Mouse (Mus musculus) heart, postnatal 0 days (tissue): ENCODE data around the gene Phospho1. TPM values are rescaled to one million over a fixed set of nuclear protein-coding genes. Genes with fewer than 3 reads are reported as not detected.

Experiments used
- ATAC-seq: fragments of 200-750 bp; cut with Nextera tagmentation; 2 replicates; pipeline ENCODE4 v1.8.0; 2017; ENCODE audit warnings: low read depth, moderate number of reproducible peaks, moderate library complexity; ENCODE audit not compliant: insufficient read depth
- DNase-seq: peaks from one replicate; pipeline ENCODE4 v3.0.0-alpha.2; 2016; ENCODE audit warnings: low spot score
- H3K27ac ChIP-seq: fragments of 300-500 bp; sonication (generic); 2 replicates; pipeline ENCODE4 v1.5.1; 2014; ENCODE audit warnings: low read depth, mild to moderate bottlenecking
- H3K27me3 ChIP-seq: fragments of 300-500 bp; sonication (generic); 2 replicates; pipeline ENCODE4 v1.6.1; 2014; ENCODE audit warnings: low read length, mixed read lengths; ENCODE audit not compliant: control insufficient read depth, insufficient read depth
- H3K36me3 ChIP-seq: fragments of 300-500 bp; sonication (generic); replicated peaks from 2 replicates; pipeline ENCODE4 v1.6.1; 2014; ENCODE audit warnings: low read length, mixed read lengths; ENCODE audit not compliant: control insufficient read depth, insufficient read depth
- H3K4me1 ChIP-seq: fragments of 300-500 bp; sonication (generic); 2 replicates; pipeline ENCODE4 v1.6.1; 2014; ENCODE audit warnings: antibody characterized with exemption; ENCODE audit not compliant: control insufficient read depth, insufficient read depth
- H3K4me2 ChIP-seq: fragments of 300-500 bp; sonication (generic); 2 replicates; pipeline ENCODE4 v1.6.1; 2014; ENCODE audit warnings: low read depth, mild to moderate bottlenecking, low read length, moderate library complexity
- H3K4me3 ChIP-seq: fragments of 300-500 bp; sonication (generic); 2 replicates; pipeline ENCODE4 v1.5.1; 2014; ENCODE audit warnings: low read depth, low read length
- H3K9ac ChIP-seq: fragments of 300-500 bp; sonication (generic); replicated peaks from 2 replicates; pipeline ENCODE4 v1.6.1; 2014; ENCODE audit warnings: low read depth, low read length, mixed read lengths
- H3K9me3 ChIP-seq: fragments of 300-500 bp; sonication (generic); replicated peaks from 2 replicates; pipeline ENCODE4 v1.6.1; 2016; ENCODE audit warnings: low read length; ENCODE audit not compliant: control insufficient read depth
- CTCF ChIP-seq: IDR thresholded peaks from 2 replicates; pipeline ENCODE4 v1.5.1; 2016; ENCODE audit warnings: antibody characterized with exemption, control low read depth, low read depth
- EP300 ChIP-seq: IDR thresholded peaks from 2 replicates; pipeline ENCODE4 v1.6.1; 2016; ENCODE audit warnings: antibody characterized with exemption, low read depth
- WGBS: fragments of 180-500 bp; shearing (Covaris S2); extraction: QIAGEN DNeasy Blood & Tissue Kit; methylation state at CpG from one replicate; pipeline ENCODE4 v1.1.7; 2014; 5-methylcytosine and 5-hydroxymethylcytosine counted together
- polyA plus RNA-seq: library from polyadenylated mRNA; unstranded; fragments of >200 nt; fragmentation: Nextera tagmentation; extraction: Ambion mirVana; gene quantifications from 2 replicates; pipeline ENCODE4 v1.2.1, GENCODE M21; 2015
- total RNA-seq: library from RNA; depleted of rRNA; stranded (reverse); fragments of >200 nt; gene quantifications from 2 replicates; pipeline ENCODE4 v1.2.3, GENCODE M21; 2014; ENCODE audit warnings: low replicate concordance; rRNA removed

The Phospho1 gene
- total RNA-seq (45.0 and 46.6 TPM in 2 replicates), polyA plus RNA-seq (6.7 and 7.9 TPM in 2 replicates)

GRCm38 (mm10) chr11:95824071-95824876 lies at the start of gene Phospho1:
Gene Phospho1 (plus strand): TSS chr11:95824499.
- no peaks in the 10 kb centered on the region for H3K27me3 ChIP-seq
- DNase-seq (peak; percentile 87), ATAC-seq (peak; percentile 95)
- H3K4me3 ChIP-seq: peak within 1 kb of the TSS; percentile 58
- H3K4me1 ChIP-seq: peaks cover 7% of the 10 kb centered on the region
- H3K9ac ChIP-seq: peak within 1 kb of the TSS; percentile 57
- H3K36me3 ChIP-seq: no peaks in the 10 kb centered on the region
- H3K4me2 ChIP-seq: peak within 1 kb of the TSS; percentile 80
- TF ChIP-seq EP300: no peak
- no peak for TF ChIP-seq CTCF
- WGBS: under 1% methylated on average over 73 of the region's 78 CpGs
- H3K9me3 ChIP-seq: no peaks in the 10 kb centered on the region
- peak within 1 kb of the TSS; percentile 80 for H3K27ac ChIP-seq

DNA sequence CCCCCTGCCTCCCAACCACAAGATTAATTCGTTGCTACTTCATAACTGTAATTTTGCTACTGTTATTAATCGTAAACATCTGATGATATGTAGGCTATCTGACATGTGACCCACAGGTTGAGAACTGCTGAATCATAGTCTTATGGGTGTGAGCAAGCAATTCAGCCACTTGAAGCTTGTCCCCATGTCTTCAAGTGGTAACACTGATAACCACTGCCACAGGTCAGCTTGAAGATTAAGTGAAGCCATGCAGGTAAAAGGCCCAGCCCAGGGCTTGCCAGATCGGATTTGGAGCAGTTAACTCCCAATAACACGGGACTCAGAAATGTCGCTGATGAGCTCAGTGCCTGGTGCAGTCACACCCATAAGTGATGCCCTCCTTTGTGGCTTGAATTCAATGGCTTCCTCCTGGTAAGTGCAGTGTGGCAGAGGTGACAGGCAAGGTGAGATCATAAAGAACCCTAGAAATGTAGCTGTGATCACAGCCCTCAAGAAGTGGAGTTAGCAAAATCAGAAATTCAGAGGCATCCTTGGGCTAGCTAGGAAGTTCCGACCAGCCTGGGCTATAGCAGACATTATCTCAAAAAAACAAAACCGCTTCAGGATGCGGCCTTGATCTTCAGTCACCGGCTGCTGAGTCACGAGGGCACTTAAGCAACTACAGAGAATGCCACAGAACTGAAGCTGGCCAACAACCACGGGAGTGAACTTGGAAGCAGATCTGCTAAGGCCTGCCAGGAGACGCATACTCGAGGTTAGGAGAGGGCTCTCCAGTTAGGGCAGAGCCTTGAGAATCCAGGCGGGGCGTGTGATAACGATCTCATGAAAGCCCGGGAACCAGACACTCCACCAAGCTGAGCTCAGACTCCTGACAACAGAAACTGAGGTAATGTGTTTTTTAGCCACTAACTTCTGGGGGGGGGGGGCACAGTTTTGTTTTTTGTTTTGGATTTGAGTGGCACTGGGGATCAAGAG lies 46.7 kb upstream of the Phospho1 start:
- Histone ChIP-seq H3K4me2 (no peak overlapping the region), H3K9me3 (no peaks in the 10 kb centered on the region), H3K27me3 (no peaks in the 10 kb centered on the region), H3K9ac (no peak overlapping the region), H3K4me1 (peaks cover 13% of the 10 kb centered on the region), H3K27ac (peak overlapping the region; percentile 1; the same call in 1 of the 2 replicates), H3K4me3 (no peak overlapping the region), H3K36me3 (no peaks in the 10 kb centered on the region)
- DNase-seq (peak; percentile 20), ATAC-seq (no peak)
- no peak for TF ChIP-seq CTCF
- TF ChIP-seq EP300: no peak
- 33% methylated on average over 17 of the region's 17 CpGs for WGBS

DNA sequence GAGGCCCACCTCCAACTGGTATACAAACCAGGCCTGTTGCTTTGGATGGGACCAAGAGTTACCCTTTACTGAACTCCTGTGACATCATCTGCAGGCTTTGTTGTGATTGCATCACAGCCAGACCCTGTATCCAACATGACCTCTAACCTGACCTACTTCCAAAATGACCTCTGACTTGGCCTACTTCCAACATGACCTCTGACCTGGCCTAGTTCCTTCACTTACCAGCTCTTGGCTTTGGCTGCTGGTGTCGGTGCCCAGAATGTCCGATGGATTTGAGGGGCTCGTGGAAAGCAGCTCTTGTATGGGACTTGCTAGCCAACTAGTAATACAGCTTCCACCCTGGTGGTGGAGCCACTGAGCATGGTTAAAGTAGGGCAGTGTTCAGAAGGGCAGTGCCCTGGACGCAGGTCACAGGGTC lies 45.5 kb upstream of the Phospho1 start:
- ATAC-seq: no peak
- no peak for DNase-seq

DNA sequence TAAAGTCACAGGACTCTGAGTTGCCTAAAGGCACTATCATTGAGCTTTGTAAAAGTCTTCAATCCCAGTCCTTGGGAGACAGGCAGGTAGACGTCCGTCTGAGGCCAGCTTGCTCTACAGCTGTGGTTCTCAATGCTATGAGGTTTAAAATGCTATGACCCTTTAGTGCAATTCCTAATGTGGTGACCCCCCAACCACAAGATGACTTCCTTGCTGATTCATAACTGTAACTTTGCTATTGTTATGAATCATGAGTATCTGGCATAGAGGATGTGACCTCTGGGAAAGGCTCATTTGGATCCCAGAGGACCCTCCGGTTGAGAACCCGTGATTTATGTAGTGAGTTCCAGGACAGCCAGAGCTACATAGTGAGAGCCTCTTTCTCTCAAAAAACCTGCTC lies 44.9 kb upstream of the Phospho1 start:
- Histone ChIP-seq H3K9ac (no peak overlapping the region), H3K36me3 (no peaks in the 10 kb centered on the region), H3K27ac (no peak overlapping the region), H3K9me3 (no peaks in the 10 kb centered on the region), H3K27me3 (no peaks in the 10 kb centered on the region), H3K4me2 (no peak overlapping the region), H3K4me1 (peaks cover 9% of the 10 kb centered on the region; the same call in 1 of the 2 replicates), H3K4me3 (no peak overlapping the region)
- no peak for TF ChIP-seq EP300
- TF ChIP-seq CTCF: no peak
- DNase-seq: no peak
- no peak for ATAC-seq
- 85% methylated on average over 4 of the region's 4 CpGs for WGBS

More for the DNA sequence above, 45.5 kb upstream of the Phospho1 start:
- 90% methylated on average over 4 of the region's 4 CpGs for WGBS
- Histone ChIP-seq H3K36me3 (no peaks in the 10 kb centered on the region), H3K4me1 (peaks cover 10% of the 10 kb centered on the region), H3K4me3 (no peak overlapping the region), H3K27ac (no peak overlapping the region), H3K27me3 (no peaks in the 10 kb centered on the region), H3K9me3 (no peaks in the 10 kb centered on the region), H3K9ac (no peak overlapping the region), H3K4me2 (no peak overlapping the region)
- peak; percentile 29 for TF ChIP-seq CTCF
- no peak for TF ChIP-seq EP300

DNA sequence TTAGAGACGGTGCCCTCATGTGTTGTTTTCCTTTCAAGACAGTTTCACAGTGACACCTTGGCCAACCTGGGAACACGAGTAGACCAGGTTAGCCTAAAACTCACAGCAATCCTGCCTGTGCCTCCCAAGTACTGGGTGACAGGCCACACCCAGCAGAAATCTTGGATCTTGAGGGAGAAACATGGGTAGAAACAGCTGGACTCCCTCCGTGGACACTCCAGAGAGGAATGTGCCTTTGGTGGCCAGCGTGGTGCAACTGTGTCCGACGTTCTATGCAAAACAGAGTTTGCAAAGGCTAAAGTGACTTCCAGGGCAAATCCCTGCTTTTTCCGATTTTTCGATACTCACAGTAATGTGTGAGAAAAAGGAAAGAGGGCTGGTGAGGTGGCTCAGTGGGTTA lies 43.8 kb upstream of the Phospho1 start:
- no peak for TF ChIP-seq CTCF
- Histone ChIP-seq H3K27ac (no peak overlapping the region), H3K36me3 (no peaks in the 10 kb centered on the region), H3K27me3 (no peaks in the 10 kb centered on the region), H3K9ac (no peak overlapping the region), H3K9me3 (no peaks in the 10 kb centered on the region), H3K4me2 (no peak overlapping the region), H3K4me1 (peaks cover 9% of the 10 kb centered on the region; the same call in 1 of the 2 replicates), H3K4me3 (no peak overlapping the region)
- 90% methylated on average over 8 of the region's 8 CpGs for WGBS
- DNase-seq (no peak), ATAC-seq (no peak)
